Mouse (Mus musculus) MEL (cell line): Measurements from ENCODE around the gene Tor1a. TPM values are rescaled to one million over a fixed set of nuclear protein-coding genes. Genes with fewer than 3 reads are reported as not detected.

ENCODE experiments used
- DNase-seq: peaks from one replicate; pipeline ENCODE4 v3.0.0; 2011; ENCODE audit warnings: low read depth, low spot score
- H3K27ac ChIP-seq: 2 replicates; pipeline ENCODE4 v1.5.1; 2012; ENCODE audit warnings: low read depth, mild to moderate bottlenecking, control low read depth, low read length, moderate library complexity; ENCODE audit not compliant: control insufficient read depth
- H3K27me3 ChIP-seq, 2 experiments: fragments of 150-350 bp in 1 of 2; sonication (generic) in 1 of 2; 2 replicates each; pipeline ENCODE4 v1.6.1; 2012; ENCODE audit warnings: low read length in 2 of 2, mild to moderate bottlenecking in 2 of 2, improper control_type of control experiment in 1 of 2, moderate library complexity in 1 of 2; ENCODE audit not compliant: insufficient read depth in 2 of 2, control insufficient read depth in 1 of 2
- H3K36me3 ChIP-seq, 2 experiments: 2 replicates each; pipeline ENCODE4 v1.6.1; 2012 to 2014; ENCODE audit warnings: low read length in 2 of 2, improper control_type of control experiment in 1 of 2, inconsistent platforms in 1 of 2, mild to moderate bottlenecking in 1 of 2; ENCODE audit not compliant: insufficient read depth in 2 of 2, control insufficient read depth in 1 of 2
- H3K4me1 ChIP-seq, 2 experiments: fragments of 150-350 bp in 1 of 2; sonication (generic) in 1 of 2; 2 replicates each; pipeline ENCODE4 v1.6.1; 2012; ENCODE audit warnings: low read length in 2 of 2, improper control_type of control experiment in 1 of 2, mild to moderate bottlenecking in 1 of 2; ENCODE audit not compliant: insufficient read depth in 2 of 2, control insufficient read depth in 1 of 2
- H3K4me3 ChIP-seq, 2 experiments: fragments of 150-350 bp in 1 of 2; sonication (generic) in 1 of 2; 2 replicates each; pipeline ENCODE4 v1.5.1; 2012; ENCODE audit warnings: low read depth in 2 of 2, low read length in 2 of 2, mild to moderate bottlenecking in 2 of 2, moderate library complexity in 2 of 2, control low read depth in 1 of 2, improper control_type of control experiment in 1 of 2; ENCODE audit not compliant: control insufficient read depth in 1 of 2, insufficient read depth in 1 of 2
- H3K79me2 ChIP-seq: 2 replicates; pipeline ENCODE4 v1.6.1; 2012; ENCODE audit warnings: mild to moderate bottlenecking, low read length, moderate library complexity; ENCODE audit not compliant: control insufficient read depth, poor library complexity, insufficient read depth
- H3K9ac ChIP-seq: 2 replicates; pipeline ENCODE4 v1.6.1; 2012; ENCODE audit warnings: low read depth, mild to moderate bottlenecking, control low read depth, low read length, moderate library complexity; ENCODE audit not compliant: control insufficient read depth, poor library complexity, severe bottlenecking
- H3K9me3 ChIP-seq: fragments of 150-350 bp; sonication (generic); replicated peaks from 2 replicates; pipeline ENCODE4 v1.6.1; 2012; ENCODE audit warnings: mild to moderate bottlenecking, low read length, improper control_type of control experiment, moderate library complexity; ENCODE audit not compliant: insufficient read depth
- BHLHE40 ChIP-seq: IDR thresholded peaks from 2 replicates; pipeline ENCODE4 v1.6.1; 2012; ENCODE audit warnings: low read depth, mild to moderate bottlenecking, inconsistent platforms, low read length, improper control_type of control experiment, borderline replicate concordance
- CHD1 ChIP-seq: IDR thresholded peaks from 2 replicates; pipeline ENCODE4 v1.6.1; 2012; ENCODE audit warnings: low read depth, mild to moderate bottlenecking, inconsistent platforms, low read length, improper control_type of control experiment
- CHD2 ChIP-seq: IDR thresholded peaks from 2 replicates; pipeline ENCODE4 v1.6.1; 2011; ENCODE audit warnings: low read length, improper control_type of control experiment
- ELF1 ChIP-seq: IDR thresholded peaks from 2 replicates; pipeline ENCODE4 v1.6.1; 2014; ENCODE audit warnings: low read depth, mild to moderate bottlenecking, inconsistent platforms, low read length, improper control_type of control experiment, moderate library complexity
- GABPA ChIP-seq: IDR thresholded peaks from 2 replicates; pipeline ENCODE4 v1.6.1; 2012; ENCODE audit warnings: low read depth, mild to moderate bottlenecking, inconsistent platforms, low read length, improper control_type of control experiment, moderate library complexity
- GATA1 ChIP-seq: IDR thresholded peaks from 2 replicates; pipeline ENCODE4 v1.6.1; 2011; ENCODE audit warnings: low read depth, low read length, improper control_type of control experiment
- MAFK ChIP-seq: IDR thresholded peaks from 2 replicates; pipeline ENCODE4 v1.6.1; 2011; ENCODE audit warnings: low read depth, mild to moderate bottlenecking, low read length, improper control_type of control experiment, borderline replicate concordance
- MAZ ChIP-seq: IDR thresholded peaks from 2 replicates; pipeline ENCODE4 v1.6.1; 2012; ENCODE audit warnings: low read depth, mild to moderate bottlenecking, inconsistent platforms, low read length, improper control_type of control experiment
- MYB ChIP-seq: IDR thresholded peaks from 2 replicates; pipeline ENCODE4 v1.6.1; 2011; ENCODE audit warnings: mild to moderate bottlenecking, low read depth, low read length, improper control_type of control experiment
- MYC ChIP-seq: IDR thresholded peaks from 2 replicates; pipeline ENCODE4 v1.6.1; 2011; ENCODE audit warnings: low read depth, mild to moderate bottlenecking, low read length, improper control_type of control experiment, moderate library complexity
- NELFE ChIP-seq: IDR thresholded peaks from 2 replicates; pipeline ENCODE4 v1.6.1; 2011; ENCODE audit warnings: low read depth, low read length, improper control_type of control experiment
- NRF1 ChIP-seq: IDR thresholded peaks from 2 replicates; pipeline ENCODE4 v1.6.1; 2014; ENCODE audit warnings: low read depth, mild to moderate bottlenecking, inconsistent platforms, low read length, improper control_type of control experiment, moderate library complexity; ENCODE audit not compliant: poor library complexity, insufficient read depth, severe bottlenecking
- POLR2A ChIP-seq, 2 experiments: IDR thresholded peaks; 2 replicates each; pipeline ENCODE4 v1.6.1; 2011 to 2012; ENCODE audit warnings: low read length in 2 of 2, mild to moderate bottlenecking in 2 of 2, control low read depth in 1 of 2, improper control_type of control experiment in 1 of 2, low read depth in 1 of 2, moderate library complexity in 1 of 2; ENCODE audit not compliant: control insufficient read depth in 1 of 2, insufficient read depth in 1 of 2, poor library complexity in 1 of 2
- POLR2AphosphoS5 ChIP-seq: IDR thresholded peaks from 2 replicates; pipeline ENCODE4 v1.6.1; 2012; ENCODE audit warnings: low read depth, borderline replicate concordance, mild to moderate bottlenecking, inconsistent platforms, low read length, moderate library complexity, mixed read lengths
- TCF12 ChIP-seq: IDR thresholded peaks from 2 replicates; pipeline ENCODE4 v1.6.1; 2014; ENCODE audit warnings: low read depth, mild to moderate bottlenecking, inconsistent platforms, low read length, improper control_type of control experiment, moderate library complexity
- UBTF ChIP-seq: IDR thresholded peaks from 2 replicates; pipeline ENCODE4 v1.6.1; 2012; ENCODE audit warnings: low read depth, mild to moderate bottlenecking, inconsistent platforms, low read length, improper control_type of control experiment, moderate library complexity, borderline replicate concordance; ENCODE audit not compliant: insufficient read depth
- USF2 ChIP-seq, 2 experiments: IDR thresholded peaks; 2 replicates each; pipeline ENCODE4 v1.6.1; 2011 to 2012; ENCODE audit warnings: improper control_type of control experiment in 2 of 2, low read length in 2 of 2, borderline replicate concordance in 1 of 2, inconsistent platforms in 1 of 2, low read depth in 1 of 2, mild to moderate bottlenecking in 1 of 2; ENCODE audit not compliant: insufficient read depth in 1 of 2
- ZC3H11A ChIP-seq: IDR thresholded peaks from 2 replicates; pipeline ENCODE4 v1.6.1; 2012; ENCODE audit warnings: low read depth, mild to moderate bottlenecking, inconsistent platforms, low read length, improper control_type of control experiment
- ZKSCAN1 ChIP-seq: IDR thresholded peaks from 2 replicates; pipeline ENCODE4 v1.6.1; 2012; ENCODE audit warnings: low read depth, mild to moderate bottlenecking, inconsistent platforms, low read length, improper control_type of control experiment, moderate library complexity
- ZMIZ1 ChIP-seq: IDR thresholded peaks from 2 replicates; pipeline ENCODE4 v1.6.1; 2012; ENCODE audit warnings: low read depth, mild to moderate bottlenecking, inconsistent platforms, low read length, improper control_type of control experiment, moderate library complexity
- polyA plus RNA-seq, 2 experiments: library from polyadenylated mRNA; stranded (reverse) in 1 of 2; unstranded in 1 of 2; fragments of >175 nt in 1 of 2; fragments of >200 nt in 1 of 2; gene quantifications; 2 replicates each; pipeline versions ENCODE4 v1.2.1 to v1.2.4; 2012; ENCODE audit warnings: low replicate concordance in 2 of 2, low read depth in 1 of 2; ENCODE audit not compliant: insufficient read length in 2 of 2, insufficient read depth in 1 of 2, missing spikeins in 1 of 2
- total RNA-seq: library from RNA; depleted of rRNA; stranded (reverse); fragments of 300-350 nt; gene quantifications from 2 replicates; pipeline ENCODE4 v1.2.3, GENCODE M21; 2012

The Tor1a gene
- total and polyA plus RNA-seq, 3 experiments = 55.6 to 60.1 TPM; not detected in 1

- no peak for TF ChIP-seq ELF1
- TF ChIP-seq ZMIZ1 = no peak
- TF ChIP-seq POLR2A (IDR thresholded peaks at IDR 0.05; ENCODE audit: control insufficient read depth in 1 of 2, insufficient read depth in 1 of 2, low read depth in 1 of 2, low read length in 2 of 2, poor library complexity in 1 of 2) = no peak
- TF ChIP-seq MAZ = no peak
- no peak for TF ChIP-seq MYB
- TF ChIP-seq POLR2AphosphoS5 = no peak
- peak; percentile 39; the same call in 1 of the 2 replicates for TF ChIP-seq ZC3H11A
- no peak for TF ChIP-seq BHLHE40
These were observed 33.7 kb downstream of the Tor1a start (continued) for GRCm38 (mm10) chr2:30933917-30934450.

DNA sequence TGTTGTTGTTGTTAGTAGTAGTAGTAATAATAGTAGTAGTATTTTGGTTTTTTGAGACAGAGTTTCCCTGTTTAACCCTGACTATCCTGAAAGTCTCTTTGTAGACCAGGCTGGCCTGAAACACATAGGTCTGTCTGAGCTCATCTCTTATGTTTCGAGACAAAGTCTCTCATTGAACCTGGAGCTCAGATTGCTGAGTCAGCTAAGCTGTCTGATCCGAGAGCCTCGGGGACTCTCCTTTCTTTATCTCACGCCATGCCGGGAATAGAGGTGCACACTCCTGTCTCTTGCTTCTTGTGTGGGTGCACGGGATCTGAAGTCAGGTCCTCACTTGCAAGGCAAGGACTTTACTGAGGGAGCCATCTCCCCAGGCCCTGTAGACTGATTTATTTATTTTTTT, 34.7 kb downstream of the Tor1a start:
- no peaks in the 10 kb centered on the region for H3K9me3 ChIP-seq
- no peak for TF ChIP-seq ZKSCAN1
- TF ChIP-seq GABPA = no peak
- TF ChIP-seq ZMIZ1 = no peak
- no peak for TF ChIP-seq ZC3H11A
- TF ChIP-seq CHD2 = no peak
- no peak for TF ChIP-seq TCF12
- no peak for TF ChIP-seq UBTF
- TF ChIP-seq USF2 (IDR thresholded peaks at IDR 0.05; ENCODE audit: borderline replicate concordance in 1 of 2, insufficient read depth in 1 of 2, low read depth in 1 of 2, low read length in 2 of 2) = no peak
- TF ChIP-seq POLR2A (IDR thresholded peaks at IDR 0.05; ENCODE audit: control insufficient read depth in 1 of 2, insufficient read depth in 1 of 2, low read depth in 1 of 2, low read length in 2 of 2, poor library complexity in 1 of 2) = no peak
- no peak for TF ChIP-seq NELFE
- no peak for TF ChIP-seq MAFK
- TF ChIP-seq CHD1 = no peak
- no peak for TF ChIP-seq MYC
- TF ChIP-seq NRF1 = no peak
- TF ChIP-seq BHLHE40 = no peak
- no peak for TF ChIP-seq GATA1
- H3K36me3 ChIP-seq = no peaks in the 10 kb centered on the region
- no peak overlapping the region for H3K9ac ChIP-seq
- no peaks in the 10 kb centered on the region; the same call in 1 of the 2 replicates for H3K79me2 ChIP-seq
- DNase-seq = no peak
- H3K27ac ChIP-seq = no peak overlapping the region
- no peak overlapping the region for H3K4me3 ChIP-seq
- peaks cover 0 to 8% of the 10 kb centered on the region in 2 experiments; a peak in 3 of 4 replicates for H3K4me1 ChIP-seq
- H3K27me3 ChIP-seq = no peaks in the 10 kb centered on the region
